Mouse (Mus musculus) forebrain, embryonic 16.5 days (tissue): Measurements from ENCODE around the gene Fam241b. TPM values are rescaled to one million over a fixed set of nuclear protein-coding genes. Genes with fewer than 3 reads are reported as not detected.

Experiments used
- ATAC-seq: fragments of 200-750 bp; cut with Nextera tagmentation; 2 replicates; pipeline ENCODE4 v1.8.0; 2017; ENCODE audit warnings: mild to moderate bottlenecking, moderate library complexity
- H3K27ac ChIP-seq: fragments of 300-500 bp; sonication (generic); 2 replicates; pipeline ENCODE4 v1.5.1; 2014; ENCODE audit warnings: low read length, control low read depth
- H3K27me3 ChIP-seq: fragments of 300-500 bp; sonication (generic); replicated peaks from 2 replicates; pipeline ENCODE4 v1.6.1; 2014; ENCODE audit warnings: low read length; ENCODE audit not compliant: control insufficient read depth, insufficient read depth
- H3K36me3 ChIP-seq: fragments of 300-500 bp; sonication (generic); 2 replicates; pipeline ENCODE4 v1.6.1; 2014; ENCODE audit not compliant: control insufficient read depth, insufficient read depth
- H3K4me1 ChIP-seq: fragments of 300-500 bp; sonication (generic); replicated peaks from 2 replicates; pipeline ENCODE4 v1.6.1; 2014; ENCODE audit warnings: low read length; ENCODE audit not compliant: control insufficient read depth, insufficient read depth
- H3K4me2 ChIP-seq: fragments of 300-500 bp; sonication (generic); 2 replicates; pipeline ENCODE4 v1.6.1; 2014; ENCODE audit warnings: mild to moderate bottlenecking, low read length, control low read depth
- H3K4me3 ChIP-seq: fragments of 300-500 bp; sonication (generic); replicated peaks from 2 replicates; pipeline ENCODE4 v1.5.1; 2014; ENCODE audit warnings: mild to moderate bottlenecking, low read length, control low read depth
- H3K9ac ChIP-seq: fragments of 300-500 bp; sonication (generic); replicated peaks from 2 replicates; pipeline ENCODE4 v1.6.1; 2014; ENCODE audit warnings: low read depth, low read length, control low read depth
- H3K9me3 ChIP-seq: fragments of 300-500 bp; sonication (generic); 2 replicates; pipeline ENCODE4 v1.6.1; 2016; ENCODE audit warnings: low read length; ENCODE audit not compliant: control insufficient read depth
- WGBS: fragments of 180-500 bp; shearing (Covaris S2); extraction: QIAGEN DNeasy Blood & Tissue Kit; methylation state at CpG from one replicate; pipeline ENCODE4 v1.1.7; 2014; 5-methylcytosine and 5-hydroxymethylcytosine counted together
- polyA plus RNA-seq: library from polyadenylated mRNA; unstranded; fragments of >200 nt; fragmentation: Nextera tagmentation; extraction: Ambion mirVana; gene quantifications from 2 replicates; pipeline ENCODE4 v1.2.1, GENCODE M21; 2015

The Fam241b gene
- polyA plus RNA-seq, 1 experiment from 2014 or later: 185 TPM

DNA sequence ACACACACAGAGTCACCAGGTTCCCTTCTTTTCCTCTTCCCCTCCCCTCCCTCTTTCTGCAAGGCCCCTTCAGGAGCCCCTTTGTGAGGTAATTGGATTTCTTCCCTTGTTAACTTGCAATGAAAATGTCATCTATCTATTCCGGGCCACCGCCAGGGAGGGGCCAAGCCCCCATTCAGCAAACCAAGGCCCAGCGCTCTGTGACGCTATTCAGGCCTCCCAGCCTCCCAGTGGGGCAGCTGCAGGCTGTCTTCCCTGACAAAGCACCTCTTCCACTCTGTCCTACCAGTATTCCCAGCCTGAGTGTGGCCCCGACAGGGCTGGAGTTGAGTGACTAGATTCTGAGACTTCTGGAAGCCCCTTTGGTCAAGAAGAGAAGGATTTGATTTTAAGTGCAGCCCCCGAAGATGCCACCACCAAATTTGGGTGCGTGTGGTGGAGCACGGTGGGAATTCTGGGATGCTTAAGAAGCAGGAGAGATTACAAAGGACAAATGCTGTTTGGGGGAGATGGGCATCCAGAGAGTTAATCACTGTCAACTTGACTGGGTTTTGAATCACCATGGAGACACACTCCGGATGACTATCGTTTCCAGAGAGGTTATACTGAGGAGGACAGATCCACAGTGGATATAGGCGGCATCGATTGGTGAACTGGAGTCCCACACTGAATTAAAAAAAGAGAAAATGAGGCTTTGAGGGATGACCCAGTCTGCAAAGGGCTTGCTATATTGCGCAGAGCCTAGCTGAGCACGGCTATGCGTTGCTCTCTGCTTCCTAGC is 31.0 kb upstream of the Fam241b start:
- H3K4me1 ChIP-seq: no peaks in the 10 kb centered on the region
- H3K9ac ChIP-seq: no peak overlapping the region
- H3K4me2 ChIP-seq: no peak overlapping the region
- no peak overlapping the region for H3K4me3 ChIP-seq
- 27% methylated on average over 15 of the region's 15 CpGs for WGBS
- no peak for ATAC-seq
- H3K27ac ChIP-seq: no peak overlapping the region
- H3K36me3 ChIP-seq: no peaks in the 10 kb centered on the region
- H3K9me3 ChIP-seq: no peaks in the 10 kb centered on the region
- H3K27me3 ChIP-seq: no peaks in the 10 kb centered on the region

DNA sequence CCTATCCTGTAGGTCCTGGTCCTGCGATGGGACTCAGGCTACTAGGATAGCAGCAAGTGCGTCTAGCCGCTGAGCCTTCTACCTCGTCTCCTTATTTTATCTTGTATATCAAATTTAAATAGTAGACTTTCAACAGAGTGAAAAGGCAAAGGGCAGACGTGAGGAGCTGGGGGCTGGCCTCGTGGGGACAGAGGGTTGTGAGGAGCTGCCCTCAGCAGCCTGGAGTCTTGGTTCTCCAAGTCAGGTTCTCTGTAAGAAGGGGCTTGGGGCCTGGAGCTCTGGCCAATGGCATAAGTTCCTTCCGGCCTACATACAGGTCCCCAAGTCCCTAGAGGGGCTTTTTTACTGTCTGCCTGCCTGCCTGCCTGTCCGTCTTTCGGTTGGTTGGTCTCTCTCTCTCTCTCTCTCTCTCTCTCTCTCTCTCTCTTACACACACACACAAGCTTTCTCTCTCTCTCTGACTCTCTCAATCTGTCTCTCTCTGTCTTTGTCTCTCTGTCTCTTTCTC is 30.3 kb upstream of the Fam241b start:
- Histone ChIP-seq H3K36me3 (no peaks in the 10 kb centered on the region), H3K27me3 (no peaks in the 10 kb centered on the region), H3K4me2 (no peak overlapping the region), H3K9me3 (no peaks in the 10 kb centered on the region), H3K27ac (no peak overlapping the region), H3K4me3 (no peak overlapping the region), H3K9ac (no peak overlapping the region), H3K4me1 (no peaks in the 10 kb centered on the region)
- WGBS: 25% methylated on average over 9 of the region's 9 CpGs
- no peak for ATAC-seq

DNA sequence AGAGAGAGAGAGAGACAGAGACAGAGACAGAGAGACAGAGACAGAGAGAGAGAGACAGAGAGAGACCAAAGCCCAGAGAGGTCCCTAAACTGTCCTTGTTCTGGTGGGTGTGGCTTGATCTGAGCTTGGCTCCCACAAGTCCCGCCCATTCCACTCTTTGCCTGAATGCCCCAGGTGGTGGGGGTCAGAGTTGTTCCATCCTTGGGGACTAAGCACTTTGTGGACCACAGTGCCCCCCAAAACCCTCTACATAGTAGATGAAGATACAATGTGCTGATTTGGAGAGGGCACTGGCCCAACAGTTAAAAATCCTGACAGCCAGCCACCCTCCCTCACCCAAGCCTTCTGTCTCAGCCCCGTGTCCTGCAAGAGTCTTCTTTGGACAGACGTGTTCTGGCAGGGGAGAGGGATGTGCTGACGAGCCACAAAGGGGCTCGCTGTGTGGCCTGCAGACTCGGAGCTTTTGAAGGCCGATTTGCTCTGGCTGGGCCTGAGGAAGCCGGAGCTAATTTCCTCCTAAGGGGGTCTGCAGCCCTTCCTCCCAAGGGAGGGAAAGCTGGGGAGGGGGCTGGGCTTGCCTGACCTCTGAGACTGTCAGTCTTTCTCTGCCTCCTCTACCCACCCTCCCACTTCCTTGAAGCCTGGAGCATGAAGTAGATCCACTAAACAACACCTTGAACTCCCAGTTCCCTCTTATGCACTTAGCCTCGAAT is 29.3 kb upstream of the Fam241b start:
- Histone ChIP-seq H3K27ac (no peak overlapping the region), H3K4me3 (no peak overlapping the region), H3K9me3 (no peaks in the 10 kb centered on the region), H3K4me2 (no peak overlapping the region), H3K9ac (no peak overlapping the region), H3K27me3 (no peaks in the 10 kb centered on the region), H3K4me1 (no peaks in the 10 kb centered on the region), H3K36me3 (no peaks in the 10 kb centered on the region)
- 8% methylated on average over 9 of the region's 9 CpGs for WGBS
- no peak for ATAC-seq

DNA sequence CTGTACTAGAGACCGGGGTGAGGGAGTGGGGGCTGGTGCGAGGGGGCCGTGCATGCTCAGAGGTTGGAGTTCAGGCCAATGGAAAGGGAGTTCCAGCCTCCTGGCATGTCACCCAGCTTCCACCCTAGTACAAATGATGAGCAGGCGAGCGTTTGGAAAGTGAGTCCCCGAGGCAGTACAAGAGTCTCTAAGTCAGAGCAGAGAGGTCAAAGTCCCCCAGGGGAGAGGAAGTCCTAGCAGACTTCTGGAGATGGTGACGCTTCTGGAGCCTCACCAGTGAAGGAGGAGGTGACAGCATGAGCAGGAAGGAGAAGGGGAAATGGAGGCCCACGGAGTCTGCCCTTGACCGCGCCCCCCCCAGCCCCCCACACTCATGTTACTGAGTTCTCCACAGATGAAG is 18.7 kb upstream of the Fam241b start:
- H3K4me1 ChIP-seq: no peaks in the 10 kb centered on the region
- H3K36me3 ChIP-seq: no peaks in the 10 kb centered on the region
- H3K9me3 ChIP-seq: no peaks in the 10 kb centered on the region
- ATAC-seq: no peak
- H3K27ac ChIP-seq: no peak overlapping the region
- no peak overlapping the region for H3K4me3 ChIP-seq
- H3K4me2 ChIP-seq: no peak overlapping the region
- no peaks in the 10 kb centered on the region for H3K27me3 ChIP-seq
- H3K9ac ChIP-seq: no peak overlapping the region
- WGBS: 65% methylated on average over 10 of the region's 10 CpGs

DNA sequence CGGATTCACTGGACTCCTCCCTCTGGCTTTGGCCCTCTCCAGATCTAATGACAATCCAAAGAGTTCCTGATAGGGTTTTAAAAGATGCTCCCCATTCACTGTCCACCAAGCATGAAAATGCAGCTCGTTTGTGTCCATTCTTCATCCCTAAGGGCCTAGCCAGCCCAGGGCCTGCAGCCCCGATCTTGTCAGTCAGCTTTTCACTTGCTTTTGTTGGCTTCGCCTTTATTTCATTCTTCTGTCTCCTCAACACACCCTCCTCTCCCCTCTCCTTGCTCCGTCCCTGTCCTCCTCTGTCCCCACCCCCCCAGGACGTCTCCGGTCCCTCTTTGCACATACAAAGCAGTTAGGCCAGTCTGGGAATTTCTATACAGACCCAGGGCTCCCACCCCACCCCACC is 6.2 kb upstream of the Fam241b start:
- no peaks in the 10 kb centered on the region for H3K27me3 ChIP-seq
- H3K4me2 ChIP-seq: no peak overlapping the region
- H3K9me3 ChIP-seq: 0 out of 2 replicates have a peak, but pooled peaks cover 5% of the 10 kb centered on the region
- H3K9ac ChIP-seq: no peak overlapping the region
- ATAC-seq: no peak
- no peak overlapping the region for H3K4me3 ChIP-seq
- 9% methylated on average over 7 of the region's 7 CpGs for WGBS
- H3K4me1 ChIP-seq: no peaks in the 10 kb centered on the region
- no peaks in the 10 kb centered on the region for H3K36me3 ChIP-seq
- no peak overlapping the region for H3K27ac ChIP-seq

DNA sequence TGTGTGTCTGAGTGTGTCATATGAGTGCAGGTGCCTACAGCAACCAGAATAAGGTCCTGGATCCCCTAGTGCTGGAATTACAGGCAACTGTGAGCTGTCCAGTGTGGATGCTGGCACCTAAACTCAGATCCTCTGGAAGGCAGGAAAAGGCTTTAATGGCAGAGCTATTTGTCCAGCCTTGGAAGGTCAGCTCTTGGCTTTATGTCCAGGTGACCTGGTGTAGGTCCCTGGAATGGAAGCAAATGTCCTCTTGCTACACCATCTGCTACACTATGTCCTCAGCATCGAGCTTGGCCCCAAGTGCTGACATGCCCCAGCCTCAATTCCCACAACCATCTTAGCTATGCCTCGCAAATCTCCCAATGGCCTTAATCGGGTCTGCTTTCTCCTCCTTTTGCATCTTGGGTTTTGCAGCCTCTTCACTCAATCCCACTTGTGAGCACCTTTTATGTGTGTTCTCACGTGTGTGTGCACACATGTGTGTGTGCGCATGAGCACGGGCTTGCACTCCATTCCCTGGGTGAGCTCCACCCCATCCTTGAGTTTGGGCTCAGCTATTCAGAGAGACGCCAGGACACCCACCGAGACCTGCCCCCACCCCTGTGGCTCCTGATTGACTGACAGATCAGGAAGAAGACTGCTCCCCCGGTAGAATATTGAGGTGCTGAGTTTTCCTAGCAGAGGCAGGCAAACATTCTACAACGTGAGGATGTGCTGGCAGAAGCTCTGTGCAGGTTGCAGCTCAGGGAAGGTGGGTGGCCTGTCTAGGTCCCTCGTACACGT is 3.9 kb upstream of the Fam241b start:
- WGBS: 48% methylated on average over 12 of the region's 12 CpGs
- Histone ChIP-seq H3K36me3 (no peaks in the 10 kb centered on the region), H3K27ac (no peak overlapping the region), H3K27me3 (no peaks in the 10 kb centered on the region), H3K9ac (no peak overlapping the region), H3K4me1 (no peaks in the 10 kb centered on the region), H3K9me3 (no peaks in the 10 kb centered on the region), H3K4me2 (no peak overlapping the region), H3K4me3 (no peak overlapping the region)
- ATAC-seq: no peak

DNA sequence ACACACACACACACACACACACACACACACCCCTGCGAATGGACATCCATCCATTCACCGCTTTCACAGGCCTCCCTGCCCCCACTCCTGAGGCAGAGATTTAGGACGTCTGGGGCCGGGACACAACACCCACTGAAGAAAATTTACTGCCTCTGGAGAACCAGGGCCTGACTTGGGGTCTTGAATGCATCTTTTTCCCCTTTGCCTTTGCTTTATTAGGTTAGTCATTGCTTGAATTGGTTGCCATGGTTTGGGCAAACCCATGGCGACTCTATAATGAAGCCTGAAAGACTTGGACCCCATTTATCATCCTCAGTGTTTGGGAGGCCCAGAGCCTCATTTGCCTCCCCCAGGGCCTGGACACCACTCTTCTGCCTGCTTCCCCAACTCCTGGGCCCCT is 2.2 kb upstream of the Fam241b start:
- H3K4me2 ChIP-seq: no peak overlapping the region
- no peaks in the 10 kb centered on the region for H3K9me3 ChIP-seq
- no peak overlapping the region for H3K4me3 ChIP-seq
- H3K9ac ChIP-seq: no peak overlapping the region
- 0 out of 2 replicates have a peak, but pooled peaks cover 3% of the 10 kb centered on the region for H3K27me3 ChIP-seq
- no peak overlapping the region for H3K27ac ChIP-seq
- no peaks in the 10 kb centered on the region for H3K36me3 ChIP-seq
- no peak for ATAC-seq
- no peaks in the 10 kb centered on the region for H3K4me1 ChIP-seq
- WGBS: 55% methylated on average over 5 of the region's 5 CpGs

DNA sequence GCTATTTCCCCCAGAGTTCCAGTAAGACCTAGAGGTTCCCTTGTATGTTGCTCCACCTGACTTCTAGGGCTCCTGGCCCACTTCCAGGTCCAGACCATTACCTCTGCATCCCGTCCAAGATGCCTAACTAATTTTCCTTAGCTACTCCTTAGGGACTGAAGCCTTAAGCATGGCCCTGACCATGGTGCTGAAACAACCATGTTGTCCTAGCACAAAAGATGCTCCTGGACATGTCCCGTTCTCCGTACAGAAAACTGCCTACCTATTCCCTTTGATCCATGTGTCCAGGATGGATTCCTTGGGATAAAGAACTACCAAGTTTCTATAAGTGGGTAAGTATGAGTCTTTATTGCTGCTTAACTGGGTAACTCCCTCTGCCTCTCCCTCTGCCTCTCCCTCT is 5.7 kb downstream of the Fam241b start:
- Histone ChIP-seq H3K4me3 (no peak overlapping the region), H3K4me2 (no peak overlapping the region), H3K9ac (no peak overlapping the region), H3K36me3 (no peaks in the 10 kb centered on the region), H3K27ac (no peak overlapping the region), H3K27me3 (peaks cover 42% of the 10 kb centered on the region), H3K9me3 (no peaks in the 10 kb centered on the region), H3K4me1 (peaks cover 5% of the 10 kb centered on the region; the same call in 1 of the 2 replicates)
- ATAC-seq: no peak
- WGBS: 29% methylated on average over 3 of the region's 3 CpGs

DNA sequence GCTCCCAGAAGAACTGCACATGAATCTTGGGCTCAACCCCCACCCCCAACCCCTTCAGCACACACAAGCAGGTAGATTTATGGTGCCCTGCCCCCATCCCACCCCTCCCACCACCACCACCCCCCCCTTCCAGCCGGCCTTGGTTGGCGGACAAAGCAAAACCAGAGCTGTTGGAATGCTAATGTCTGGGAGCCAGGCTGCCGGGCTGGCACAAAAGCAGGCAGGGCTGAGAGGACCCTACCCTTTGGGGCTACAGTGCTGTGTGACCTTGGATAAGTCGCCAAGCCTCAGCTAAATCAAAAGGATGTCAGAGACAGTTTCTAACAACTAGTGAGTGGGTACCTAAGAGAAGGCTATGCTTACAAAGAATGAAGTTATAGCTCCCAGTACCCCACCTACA is 6.6 kb downstream of the Fam241b start:
- whole genome bisulfite sequencing: 3% methylated on average over 4 of the region's 4 CpGs
- Histone ChIP-seq H3K36me3 (no peaks in the 10 kb centered on the region), H3K4me2 (no peak overlapping the region), H3K4me3 (no peak overlapping the region), H3K9ac (no peak overlapping the region), H3K9me3 (no peaks in the 10 kb centered on the region), H3K4me1 (peaks cover 10% of the 10 kb centered on the region), H3K27ac (no peak overlapping the region), H3K27me3 (peaks cover 51% of the 10 kb centered on the region)
- ATAC-seq: no peak
